Mouse (Mus musculus): Measurements from ENCODE around the gene Creb5. TPM values are rescaled to one million over a fixed set of nuclear protein-coding genes. Genes with fewer than 3 reads are reported as not detected.

Gene Creb5
- polyA plus RNA-seq, 1 experiment from 2014 or later: 4.2 TPM

- H3K36me3 ChIP-seq (replicated peaks; ENCODE audit: control insufficient read depth, insufficient read depth): no peaks in the 10 kb centered on the region
- no peaks in the 10 kb centered on the region for H3K9me3 ChIP-seq (ENCODE audit: control insufficient read depth, low read length)
- H3K27ac ChIP-seq: no peak overlapping the region
- H3K9ac ChIP-seq: no peak overlapping the region
- ATAC-seq (ENCODE audit: low FRiP score) (no peak), DNase-seq (ENCODE audit: low spot score) (no peak)
- no peak overlapping the region for H3K4me2 ChIP-seq (replicated peaks)
- H3K27me3 ChIP-seq (ENCODE audit: control insufficient read depth, insufficient read depth, low read length): no peaks in the 10 kb centered on the region
- H3K4me1 ChIP-seq (replicated peaks; ENCODE audit: control insufficient read depth, insufficient read depth, low read length): 0 out of 2 replicates have a peak, but pooled peaks cover 6% of the 10 kb centered on the region
- H3K4me3 ChIP-seq (replicated peaks; ENCODE audit: low read length): no peak overlapping the region
- whole genome bisulfite sequencing: 90% methylated on average over 9 of the region's 9 CpGs
These were observed 160.4 kb downstream of the Creb5 start for GRCm38 (mm10) chr6:53447479-53447878.

GRCm38 (mm10) chr6:53448317-53448870 lies 161.3 kb downstream of the Creb5 start:
- 89% methylated on average over 9 of the region's 9 CpGs for WGBS
- Histone ChIP-seq H3K9me3 (ENCODE audit: control insufficient read depth, low read length) (no peaks in the 10 kb centered on the region), H3K9ac (no peak overlapping the region), H3K4me1 (replicated peaks; ENCODE audit: control insufficient read depth, insufficient read depth, low read length) (0 out of 2 replicates have a peak, but pooled peaks cover 6% of the 10 kb centered on the region), H3K4me3 (replicated peaks; ENCODE audit: low read length) (no peak overlapping the region), H3K27ac (no peak overlapping the region), H3K27me3 (ENCODE audit: control insufficient read depth, insufficient read depth, low read length) (no peaks in the 10 kb centered on the region), H3K36me3 (replicated peaks; ENCODE audit: control insufficient read depth, insufficient read depth) (no peaks in the 10 kb centered on the region), H3K4me2 (replicated peaks) (no peak overlapping the region)
- no peak for ATAC-seq (ENCODE audit: low FRiP score)
- no peak for DNase-seq (ENCODE audit: low spot score)

- DNase-seq (ENCODE audit: low spot score) (no peak), ATAC-seq (ENCODE audit: low FRiP score) (no peak)
- Histone ChIP-seq H3K4me3 (replicated peaks; ENCODE audit: low read length) (no peak overlapping the region), H3K9me3 (ENCODE audit: control insufficient read depth, low read length) (no peaks in the 10 kb centered on the region), H3K36me3 (replicated peaks; ENCODE audit: control insufficient read depth, insufficient read depth) (no peaks in the 10 kb centered on the region), H3K4me2 (replicated peaks) (no peak overlapping the region), H3K27me3 (ENCODE audit: control insufficient read depth, insufficient read depth, low read length) (no peaks in the 10 kb centered on the region), H3K27ac (no peak overlapping the region), H3K9ac (no peak overlapping the region), H3K4me1 (replicated peaks; ENCODE audit: control insufficient read depth, insufficient read depth, low read length) (0 out of 2 replicates have a peak, but pooled peaks cover 6% of the 10 kb centered on the region)
- 60% methylated on average over 9 of the region's 9 CpGs for WGBS
These were observed 162.5 kb downstream of the Creb5 start for GRCm38 (mm10) chr6:53449437-53450173.

DNA sequence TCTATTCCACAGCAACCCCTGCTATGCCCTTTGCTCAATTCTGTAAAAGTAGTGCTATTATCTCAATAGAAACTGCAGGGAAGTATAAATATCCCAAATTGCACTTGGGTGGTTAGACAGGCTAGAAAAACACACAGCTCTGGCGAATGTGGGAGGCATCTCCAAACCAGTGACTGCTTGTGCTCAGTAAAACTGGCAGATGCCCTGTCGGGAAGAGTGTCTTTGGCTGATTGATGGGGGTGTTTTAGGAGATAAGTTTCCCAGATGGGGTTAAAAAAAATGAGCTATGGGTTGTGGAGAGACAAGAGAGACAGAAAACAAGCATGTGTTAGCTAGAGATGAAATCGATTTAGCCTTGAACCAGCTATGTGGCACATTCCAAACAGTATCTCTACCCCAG lies 163.4 kb downstream of the Creb5 start:
- WGBS: 59% methylated on average over 3 of the region's 3 CpGs
- Histone ChIP-seq H3K27me3 (ENCODE audit: control insufficient read depth, insufficient read depth, low read length) (no peaks in the 10 kb centered on the region), H3K36me3 (replicated peaks; ENCODE audit: control insufficient read depth, insufficient read depth) (no peaks in the 10 kb centered on the region), H3K9me3 (ENCODE audit: control insufficient read depth, low read length) (no peaks in the 10 kb centered on the region), H3K27ac (no peak overlapping the region), H3K4me3 (replicated peaks; ENCODE audit: low read length) (no peak overlapping the region), H3K4me1 (replicated peaks; ENCODE audit: control insufficient read depth, insufficient read depth, low read length) (0 out of 2 replicates have a peak, but pooled peaks cover 6% of the 10 kb centered on the region), H3K9ac (no peak overlapping the region), H3K4me2 (replicated peaks) (no peak overlapping the region)
- DNase-seq (ENCODE audit: low spot score) (no peak), ATAC-seq (ENCODE audit: low FRiP score) (no peak)

DNA sequence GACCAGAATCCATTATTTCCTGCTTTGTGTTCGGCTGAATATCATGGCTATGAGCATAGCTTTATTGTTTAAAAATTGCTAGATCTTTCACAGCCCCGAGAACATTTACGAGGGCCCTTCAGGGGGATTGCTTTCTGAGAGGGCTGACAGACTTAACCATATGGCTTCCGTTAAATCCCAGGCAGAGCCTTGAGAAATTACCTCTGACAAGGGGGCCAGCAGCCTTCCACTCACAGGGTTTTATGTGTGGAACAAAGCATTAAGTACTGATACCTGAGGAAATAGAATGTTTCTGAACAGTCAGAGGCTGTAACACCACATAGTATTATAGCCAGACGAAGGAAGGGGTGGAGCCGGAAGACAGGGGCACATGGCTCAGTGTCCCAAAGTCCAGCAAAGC lies 165.2 kb downstream of the Creb5 start:
- Histone ChIP-seq H3K4me3 (replicated peaks; ENCODE audit: low read length) (no peak overlapping the region), H3K36me3 (replicated peaks; ENCODE audit: control insufficient read depth, insufficient read depth) (no peaks in the 10 kb centered on the region), H3K9me3 (ENCODE audit: control insufficient read depth, low read length) (no peaks in the 10 kb centered on the region), H3K4me2 (replicated peaks) (no peak overlapping the region), H3K9ac (no peak overlapping the region), H3K27me3 (ENCODE audit: control insufficient read depth, insufficient read depth, low read length) (no peaks in the 10 kb centered on the region), H3K27ac (no peak overlapping the region), H3K4me1 (replicated peaks; ENCODE audit: control insufficient read depth, insufficient read depth, low read length) (0 out of 2 replicates have a peak, but pooled peaks cover 6% of the 10 kb centered on the region)
- ATAC-seq (ENCODE audit: low FRiP score) (no peak), DNase-seq (ENCODE audit: low spot score) (no peak)
- 61% methylated on average over 6 of the region's 6 CpGs for WGBS

DNA sequence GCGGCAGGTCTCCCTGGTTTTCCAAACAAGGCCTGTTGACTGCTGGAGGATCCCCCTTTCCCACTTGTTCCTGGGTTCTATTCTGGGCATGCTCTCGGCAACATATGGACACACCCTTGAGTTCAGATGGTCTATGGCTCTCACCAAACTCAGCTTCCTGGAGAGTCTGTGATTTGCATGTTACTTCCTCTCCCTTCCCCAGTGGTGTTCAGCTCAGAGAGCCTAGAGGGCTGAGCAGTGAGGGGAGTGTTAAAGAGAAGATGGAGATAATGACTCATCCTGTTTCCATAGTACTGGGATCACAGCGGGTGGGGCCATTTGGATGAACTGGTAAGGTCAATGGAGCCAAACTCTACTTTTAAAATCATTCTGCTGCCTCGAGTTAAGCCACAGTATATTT lies 168.4 kb downstream of the Creb5 start:
- Histone ChIP-seq H3K36me3 (replicated peaks; ENCODE audit: control insufficient read depth, insufficient read depth) (no peaks in the 10 kb centered on the region), H3K27me3 (ENCODE audit: control insufficient read depth, insufficient read depth, low read length) (no peaks in the 10 kb centered on the region), H3K9ac (no peak overlapping the region), H3K4me2 (replicated peaks) (no peak overlapping the region), H3K4me1 (replicated peaks; ENCODE audit: control insufficient read depth, insufficient read depth, low read length) (no peaks in the 10 kb centered on the region), H3K4me3 (replicated peaks; ENCODE audit: low read length) (no peak overlapping the region), H3K27ac (no peak overlapping the region), H3K9me3 (ENCODE audit: control insufficient read depth, low read length) (no peaks in the 10 kb centered on the region)
- ATAC-seq (ENCODE audit: low FRiP score) (no peak), DNase-seq (ENCODE audit: low spot score) (no peak)
- WGBS: 77% methylated on average over 4 of the region's 4 CpGs

DNA sequence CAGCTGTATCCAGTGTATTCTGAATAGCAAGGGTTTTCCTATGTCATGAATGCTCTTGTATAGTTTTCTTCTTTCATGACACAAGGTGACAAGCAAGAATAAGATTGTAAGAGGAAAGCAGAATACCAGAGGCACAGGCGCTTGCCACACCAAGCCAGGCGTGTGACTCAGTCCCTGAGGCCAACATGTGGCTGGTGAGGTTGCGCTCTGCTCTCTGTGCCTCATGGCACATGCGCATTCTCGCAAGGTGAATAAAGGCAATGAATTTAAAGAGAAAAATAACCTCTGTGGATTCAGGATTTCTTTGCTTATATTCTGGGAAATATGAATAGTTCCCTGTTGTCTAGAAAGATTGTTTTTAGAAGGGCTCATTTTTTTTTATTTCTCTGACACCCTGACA lies 169.0 kb downstream of the Creb5 start:
- WGBS: 93% methylated on average over 5 of the region's 5 CpGs
- DNase-seq (ENCODE audit: low spot score): no peak
- H3K27me3 ChIP-seq (ENCODE audit: control insufficient read depth, insufficient read depth, low read length): no peaks in the 10 kb centered on the region

GRCm38 (mm10) chr6:53459995-53460747 lies 173.1 kb downstream of the Creb5 start:
- Histone ChIP-seq H3K4me2 (replicated peaks) (no peak overlapping the region), H3K9me3 (ENCODE audit: control insufficient read depth, low read length) (no peaks in the 10 kb centered on the region), H3K36me3 (replicated peaks; ENCODE audit: control insufficient read depth, insufficient read depth) (no peaks in the 10 kb centered on the region), H3K9ac (no peak overlapping the region), H3K4me3 (replicated peaks; ENCODE audit: low read length) (no peak overlapping the region), H3K27me3 (ENCODE audit: control insufficient read depth, insufficient read depth, low read length) (no peaks in the 10 kb centered on the region), H3K27ac (no peak overlapping the region), H3K4me1 (replicated peaks; ENCODE audit: control insufficient read depth, insufficient read depth, low read length) (no peaks in the 10 kb centered on the region)
- ATAC-seq (ENCODE audit: low FRiP score) (no peak), DNase-seq (ENCODE audit: low spot score) (no peak)
- WGBS: 92% methylated on average over 6 of the region's 6 CpGs

More for the DNA sequence above, 169.0 kb downstream of the Creb5 start:
- no peak for ATAC-seq (ENCODE audit: low FRiP score)
- Histone ChIP-seq H3K36me3 (replicated peaks; ENCODE audit: control insufficient read depth, insufficient read depth) (no peaks in the 10 kb centered on the region), H3K4me1 (replicated peaks; ENCODE audit: control insufficient read depth, insufficient read depth, low read length) (no peaks in the 10 kb centered on the region), H3K27ac (no peak overlapping the region), H3K9me3 (ENCODE audit: control insufficient read depth, low read length) (no peaks in the 10 kb centered on the region), H3K9ac (no peak overlapping the region), H3K4me3 (replicated peaks; ENCODE audit: low read length) (no peak overlapping the region), H3K4me2 (replicated peaks) (no peak overlapping the region)

GRCm38 (mm10) chr6:53461056-53461455 lies 174.0 kb downstream of the Creb5 start:
- Histone ChIP-seq H3K4me3 (replicated peaks; ENCODE audit: low read length) (no peak overlapping the region), H3K27ac (no peak overlapping the region), H3K36me3 (replicated peaks; ENCODE audit: control insufficient read depth, insufficient read depth) (no peaks in the 10 kb centered on the region), H3K4me2 (replicated peaks) (no peak overlapping the region), H3K9ac (no peak overlapping the region), H3K4me1 (replicated peaks; ENCODE audit: control insufficient read depth, insufficient read depth, low read length) (no peaks in the 10 kb centered on the region), H3K9me3 (ENCODE audit: control insufficient read depth, low read length) (no peaks in the 10 kb centered on the region), H3K27me3 (ENCODE audit: control insufficient read depth, insufficient read depth, low read length) (no peaks in the 10 kb centered on the region)
- no peak for DNase-seq (ENCODE audit: low spot score)
- no peak for ATAC-seq (ENCODE audit: low FRiP score)
- WGBS: 83% methylated on average over 6 of the region's 6 CpGs

Measured in hindbrain, embryonic 14.5 days (tissue).